Mouse (Mus musculus): Measurements from ENCODE around the gene Trir.
A peak's percentile ranks its signal among the peaks of the same experiment; 100 is the strongest.

GRCm38 (mm10) chr8:84997649-84998295 lies 28.9 kb upstream of the Trir start:
- TF ChIP-seq POLR2A (IDR thresholded peaks at IDR 0.05; ENCODE audit: low read depth, low read length) (no peak), CTCF (IDR thresholded peaks at IDR 0.05; ENCODE audit: extremely low read depth, insufficient read depth, insufficient read length, insufficient replicate concordance) (peak; percentile 100)

Data from spleen, adult 2 months (tissue).